Mouse (Mus musculus) embryonic facial prominence, embryonic 12.5 days (tissue): Measurements from ENCODE around the gene Olfr390. TPM values are rescaled to one million over a fixed set of nuclear protein-coding genes. Genes with fewer than 3 reads are reported as not detected.

Source experiments
- ATAC-seq: fragments of 200-750 bp; cut with Nextera tagmentation; 2 replicates; pipeline ENCODE4 v1.8.0; 2017; ENCODE audit not compliant: insufficient number of reproducible peaks, insufficient read depth, low FRiP score, low TSS enrichment
- H3K27ac ChIP-seq: fragments of 300-500 bp; sonication (generic); 2 replicates; pipeline ENCODE4 v1.5.1; 2016; ENCODE audit warnings: mild to moderate bottlenecking
- H3K27me3 ChIP-seq: fragments of 300-500 bp; sonication (generic); 2 replicates; pipeline ENCODE4 v1.6.1; 2016; ENCODE audit warnings: mild to moderate bottlenecking, moderate library complexity
- H3K36me3 ChIP-seq: fragments of 300-500 bp; sonication (generic); 2 replicates; pipeline ENCODE4 v1.6.1; 2016; ENCODE audit warnings: mild to moderate bottlenecking
- H3K4me1 ChIP-seq: fragments of 300-500 bp; sonication (generic); 2 replicates; pipeline ENCODE4 v1.6.1; 2016
- H3K4me2 ChIP-seq: fragments of 300-500 bp; sonication (generic); replicated peaks from 2 replicates; pipeline ENCODE4 v1.6.1; 2016; ENCODE audit warnings: mild to moderate bottlenecking, moderate library complexity
- H3K4me3 ChIP-seq: fragments of 300-500 bp; sonication (generic); 2 replicates; pipeline ENCODE4 v1.5.1; 2016; ENCODE audit warnings: mild to moderate bottlenecking
- H3K9ac ChIP-seq: fragments of 300-500 bp; sonication (generic); 2 replicates; pipeline ENCODE4 v1.6.1; 2016; ENCODE audit warnings: mild to moderate bottlenecking, moderate library complexity
- H3K9me3 ChIP-seq: fragments of 300-500 bp; sonication (generic); 2 replicates; pipeline ENCODE4 v1.6.1; 2016; ENCODE audit warnings: mild to moderate bottlenecking, moderate library complexity
- WGBS: fragments of 180-500 bp; shearing (Covaris S2); methylation state at CpG from one replicate; pipeline ENCODE4 v1.1.7; 2016; 5-methylcytosine and 5-hydroxymethylcytosine counted together
- polyA plus RNA-seq: library from polyadenylated mRNA; unstranded; fragments of >200 nt; fragmentation: Nextera tagmentation; extraction: Ambion mirVana; gene quantifications from 2 replicates; pipeline ENCODE4 v1.2.1, GENCODE M21; 2016

Olfr390 gene
- not detected in 2 replicates for polyA plus RNA-seq

DNA sequence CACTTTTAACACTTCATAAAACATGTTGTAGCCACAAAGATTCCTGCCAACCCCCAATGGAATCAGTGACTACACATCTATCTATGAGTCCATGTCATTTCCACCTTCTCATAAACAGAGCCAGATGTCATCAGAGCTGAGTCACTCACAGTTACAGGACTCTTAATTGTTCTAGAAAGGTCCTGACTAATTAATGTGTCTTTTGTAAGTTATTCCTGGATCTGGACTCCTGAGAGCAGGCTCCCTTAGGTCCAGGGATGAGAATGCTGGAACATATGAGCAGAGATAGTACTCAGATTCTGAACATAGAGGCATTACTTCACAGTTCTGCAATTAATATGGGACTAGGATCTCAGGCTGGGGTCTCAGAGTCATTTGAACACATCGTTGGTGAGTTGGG lies at the start of gene Olfr390:
TSS of gene Olfr390 (plus strand) at position 301 of the 400 bp plus-strand sequence.
- no peaks in the 10 kb centered on the region for H3K36me3 ChIP-seq
- no peak within 1 kb of the TSS for H3K4me3 ChIP-seq
- H3K9me3 ChIP-seq: no peaks in the 10 kb centered on the region
- no peak within 1 kb of the TSS for H3K4me2 ChIP-seq
- WGBS: 68% methylated on average over 1 of the region's 1 CpGs
- H3K27ac ChIP-seq: no peak within 1 kb of the TSS
- ATAC-seq: no peak
- no peak within 1 kb of the TSS for H3K9ac ChIP-seq
- H3K27me3 ChIP-seq: no peaks in the 10 kb centered on the region
- no peaks in the 10 kb centered on the region for H3K4me1 ChIP-seq

DNA sequence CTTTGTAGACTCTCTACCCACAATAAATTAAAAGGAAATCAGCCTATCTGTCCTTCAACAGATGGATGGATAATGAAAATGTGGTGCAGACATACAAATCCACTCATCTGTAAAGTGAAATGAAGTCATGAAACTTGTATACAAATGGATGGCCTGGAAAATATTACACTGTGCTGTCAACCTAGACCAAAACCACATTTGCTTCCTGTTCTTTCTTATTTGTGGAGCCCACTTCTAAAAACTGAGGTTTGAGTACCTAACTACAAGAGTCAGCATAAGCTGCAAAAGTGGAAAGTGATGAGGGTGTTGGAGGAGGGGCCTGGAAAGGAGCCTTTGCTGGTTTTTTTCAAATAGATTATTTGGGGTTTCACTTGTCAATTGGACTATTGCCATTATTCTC lies 23.6 kb upstream of the Olfr390 start:
- Histone ChIP-seq H3K4me2 (no peak overlapping the region), H3K27me3 (no peaks in the 10 kb centered on the region), H3K9me3 (peaks cover 8% of the 10 kb centered on the region; the same call in 1 of the 2 replicates), H3K27ac (no peak overlapping the region), H3K36me3 (no peaks in the 10 kb centered on the region), H3K4me3 (no peak overlapping the region), H3K9ac (no peak overlapping the region), H3K4me1 (no peaks in the 10 kb centered on the region)
- no peak for ATAC-seq

DNA sequence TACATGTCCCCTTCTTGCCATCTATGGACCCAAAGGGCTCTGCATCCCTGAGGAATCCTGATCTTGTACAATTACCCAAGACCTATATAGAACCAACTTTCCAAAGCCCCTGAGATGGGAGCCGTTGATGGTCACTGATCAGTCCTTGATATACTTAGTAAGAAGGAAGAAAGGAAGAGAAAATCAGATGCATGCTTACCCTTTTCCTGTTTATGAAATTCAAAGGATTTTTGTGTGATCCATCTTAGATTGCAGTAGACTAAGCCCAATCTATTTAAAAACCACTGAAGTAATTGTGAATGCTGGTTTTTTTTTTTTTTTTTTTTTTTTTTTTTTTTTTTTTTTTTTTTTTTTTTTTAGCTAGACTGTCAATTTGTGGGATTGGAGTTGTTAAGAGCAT lies 2.2 kb upstream of the Olfr390 start, which contains the start of gene Olfr389:
TSS of gene Olfr389 (minus strand) at position 101 of the 400 bp plus-strand sequence.
- Histone ChIP-seq H3K9me3 (no peaks in the 10 kb centered on the region), H3K27me3 (no peaks in the 10 kb centered on the region), H3K27ac (no peak within 1 kb of the TSS), H3K4me3 (no peak within 1 kb of the TSS), H3K36me3 (no peaks in the 10 kb centered on the region), H3K4me2 (no peak within 1 kb of the TSS), H3K9ac (no peak within 1 kb of the TSS), H3K4me1 (no peaks in the 10 kb centered on the region)
- no peak for ATAC-seq
- 77% methylated on average over 1 of the region's 1 CpGs for WGBS

DNA sequence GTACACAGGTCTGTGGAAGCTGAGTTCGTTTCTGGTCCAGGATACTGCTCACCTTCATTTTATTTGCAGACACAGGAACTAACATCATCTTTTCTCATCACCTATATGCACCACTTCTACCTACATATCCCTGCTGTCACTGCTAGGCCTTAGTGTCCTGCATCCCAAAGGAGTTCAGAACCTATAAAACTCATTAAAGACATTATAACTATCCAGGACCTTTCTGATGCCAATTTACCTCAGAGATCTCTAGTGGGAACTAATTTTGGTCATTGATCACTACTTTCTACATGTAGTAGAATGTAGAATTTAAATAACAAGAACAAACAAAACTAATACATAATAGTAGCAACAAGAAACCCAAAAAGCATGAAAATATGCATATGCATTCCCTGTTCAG lies 20.2 kb downstream of the Olfr390 start, which contains the start of gene Olfr391-ps:
TSS of gene Olfr391-ps (minus strand) at position 101 of the 400 bp plus-strand sequence.
- H3K9ac ChIP-seq: no peak within 1 kb of the TSS
- no peaks in the 10 kb centered on the region for H3K36me3 ChIP-seq
- H3K27ac ChIP-seq: no peak within 1 kb of the TSS
- H3K9me3 ChIP-seq: no peaks in the 10 kb centered on the region
- no peak within 1 kb of the TSS for H3K4me3 ChIP-seq
- H3K27me3 ChIP-seq: no peaks in the 10 kb centered on the region
- H3K4me2 ChIP-seq: no peak within 1 kb of the TSS
- no peak for ATAC-seq
- no peaks in the 10 kb centered on the region for H3K4me1 ChIP-seq
- 23% methylated on average over 1 of the region's 1 CpGs for WGBS

DNA sequence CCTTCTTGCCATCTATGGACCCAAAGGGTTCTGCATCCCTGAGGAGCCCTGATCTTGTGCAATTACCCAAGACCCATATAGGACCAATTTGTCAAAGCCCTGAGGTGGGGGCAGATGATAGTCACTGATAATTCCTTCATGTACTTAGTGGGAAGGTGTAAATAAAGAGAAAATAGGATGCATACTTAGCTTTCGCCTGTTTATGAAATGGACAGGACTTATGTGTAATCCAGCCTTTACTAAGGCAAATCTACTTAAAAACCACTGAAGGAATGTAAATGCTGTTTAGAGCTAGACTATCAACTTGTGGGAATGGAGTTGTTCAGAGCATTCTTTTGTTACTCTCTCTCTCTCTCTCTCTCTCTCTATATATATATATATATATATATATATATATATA lies 34.2 kb downstream of the Olfr390 start, which contains the start of gene Olfr392:
TSS of gene Olfr392 (minus strand) at position 101 of the 400 bp plus-strand sequence.
- Histone ChIP-seq H3K27me3 (no peaks in the 10 kb centered on the region), H3K4me1 (no peaks in the 10 kb centered on the region), H3K9me3 (peaks cover 3% of the 10 kb centered on the region; the same call in 1 of the 2 replicates), H3K4me3 (no peak within 1 kb of the TSS), H3K9ac (no peak within 1 kb of the TSS), H3K27ac (no peak within 1 kb of the TSS), H3K36me3 (no peaks in the 10 kb centered on the region), H3K4me2 (no peak within 1 kb of the TSS)
- ATAC-seq: no peak
- WGBS: 91% methylated on average over 1 of the region's 1 CpGs

Other genes starting within 250 kb of the Olfr390 start
- not detected in 2 replicates for gene Olfr385, start 190.0 kb upstream of the Olfr390 start, polyA plus RNA-seq
- gene Olfr384, start 184.4 kb upstream of the Olfr390 start, polyA plus RNA-seq: not detected in 2 replicates
- gene Zfp735, start 94.2 kb upstream of the Olfr390 start, polyA plus RNA-seq: not detected in 2 replicates
- not detected in 2 replicates for gene Olfr389, start 2.3 kb upstream of the Olfr390 start, polyA plus RNA-seq
- gene Olfr391-ps, start 20.1 kb downstream of the Olfr390 start, polyA plus RNA-seq: not detected in 2 replicates
- not detected in 2 replicates for gene Olfr392, start 34.1 kb downstream of the Olfr390 start, polyA plus RNA-seq
- not detected in 2 replicates for gene Olfr393, start 68.5 kb downstream of the Olfr390 start, polyA plus RNA-seq
- gene Olfr394, start 107.8 kb downstream of the Olfr390 start, polyA plus RNA-seq: not detected in 2 replicates
- not detected in 2 replicates for gene Olfr395, start 126.3 kb downstream of the Olfr390 start, polyA plus RNA-seq
- gene Olfr23, start 153.7 kb downstream of the Olfr390 start, polyA plus RNA-seq: 0.06 TPM in 1 of 2 replicates, not detected in the other
- not detected in 2 replicates for gene Olfr397, start 177.9 kb downstream of the Olfr390 start, polyA plus RNA-seq
- gene Olfr398, start 207.4 kb downstream of the Olfr390 start, polyA plus RNA-seq: not detected in 2 replicates